Mouse (Mus musculus): Measurements from ENCODE around the gene Ctf1. TPM values are rescaled to one million over a fixed set of nuclear protein-coding genes. Genes with fewer than 3 reads are reported as not detected.
A peak's percentile ranks its signal among the peaks of the same experiment; 100 is the strongest.
"Not testable (repeated sequence)": the region's sequence is repeated elsewhere in the genome, so short reads cannot be mapped to it uniquely, and the experiment has no call there.

Gene Ctf1
- polyA plus RNA-seq, 1 experiment from 2014 or later: 14.0 TPM

DNA sequence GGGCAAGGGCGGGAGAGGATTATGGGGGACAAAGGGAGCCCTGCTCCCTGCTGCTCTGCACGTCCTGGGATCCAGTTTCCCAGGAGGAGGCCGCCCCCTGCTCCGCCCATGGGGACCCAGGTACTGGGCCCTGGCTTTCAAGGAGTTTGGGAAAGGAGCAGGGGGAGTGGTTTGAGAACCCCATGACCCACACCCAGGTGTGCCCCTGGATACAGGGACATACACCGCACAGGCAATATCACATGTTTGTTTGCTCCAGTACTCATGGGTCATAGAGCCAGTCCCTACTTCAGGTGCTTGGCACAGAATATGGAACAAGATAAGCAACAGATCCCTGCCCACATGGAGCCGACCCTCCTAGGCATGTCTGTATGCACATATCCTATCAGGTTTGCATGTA is 13.4 kb downstream of the Ctf1 start:
- no peaks in the 10 kb centered on the region for H3K27me3 ChIP-seq (ENCODE audit: insufficient read depth, low read length)
- no peak overlapping the region for H3K27ac ChIP-seq (ENCODE audit: low read length)
- no peak overlapping the region for H3K4me3 ChIP-seq (ENCODE audit: low read length)
- no peaks in the 10 kb centered on the region for H3K36me3 ChIP-seq (ENCODE audit: insufficient read depth, low read length)
- H3K4me1 ChIP-seq (ENCODE audit: insufficient read depth, low read length): no peaks in the 10 kb centered on the region
- no peak for ATAC-seq (ENCODE audit: low FRiP score, low TSS enrichment)
- WGBS: 65% methylated on average over 6 of the region's 6 CpGs
- no peaks in the 10 kb centered on the region for H3K9me3 ChIP-seq (ENCODE audit: low read length)
- no peak overlapping the region for H3K9ac ChIP-seq (replicated peaks; ENCODE audit: low read length)
- no peak overlapping the region for H3K4me2 ChIP-seq (replicated peaks; ENCODE audit: low read depth, low read length)

DNA sequence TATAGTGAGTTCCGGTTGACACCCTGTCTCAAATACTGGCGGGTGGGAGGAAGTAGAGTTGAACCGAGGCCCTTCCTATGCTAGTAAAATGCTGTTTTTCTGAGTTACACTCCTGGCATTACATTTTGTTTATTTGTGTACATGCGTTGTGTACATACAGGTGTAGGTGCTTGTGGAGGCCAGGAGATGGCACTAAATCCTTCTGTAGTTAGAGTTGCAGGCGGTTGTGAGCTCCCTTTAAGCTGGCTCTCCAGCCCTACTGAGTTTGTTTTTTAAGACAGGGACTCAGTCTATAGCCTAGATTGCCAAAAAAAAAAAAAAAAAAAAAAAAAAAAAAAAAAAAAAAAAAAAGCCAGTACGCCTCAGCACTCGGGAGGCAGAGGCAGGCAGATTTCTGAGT is 15.4 kb downstream of the Ctf1 start:
- H3K27me3 ChIP-seq (ENCODE audit: insufficient read depth, low read length): no peaks in the 10 kb centered on the region
- 81% methylated on average over 7 of the region's 7 CpGs for WGBS

DNA sequence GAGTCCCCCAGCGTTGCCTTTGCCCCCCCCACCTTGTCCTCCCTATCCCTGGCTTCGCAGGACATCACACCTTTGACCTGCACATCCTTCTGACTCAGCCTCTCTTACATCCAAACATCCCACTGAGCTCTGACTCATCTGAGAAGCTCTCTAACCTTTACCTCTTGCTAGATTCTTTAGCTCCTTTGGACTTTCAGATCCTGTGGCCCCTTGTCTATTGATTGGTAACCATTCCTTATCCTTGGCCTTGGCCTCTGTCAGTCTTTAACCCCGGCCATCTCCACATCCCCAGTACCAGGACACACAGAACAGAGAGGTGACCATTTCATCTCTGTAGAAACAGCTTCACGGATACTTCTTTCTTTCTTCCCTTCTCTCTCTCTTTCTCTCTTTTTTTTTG is 17.6 kb downstream of the Ctf1 start:
- H3K9me3 ChIP-seq (ENCODE audit: low read length): no peaks in the 10 kb centered on the region
- no peak for ATAC-seq (ENCODE audit: low FRiP score, low TSS enrichment)
- no peaks in the 10 kb centered on the region for H3K4me1 ChIP-seq (ENCODE audit: insufficient read depth, low read length)
- no peaks in the 10 kb centered on the region for H3K36me3 ChIP-seq (ENCODE audit: insufficient read depth, low read length)
- H3K4me2 ChIP-seq (replicated peaks; ENCODE audit: low read depth, low read length): no peak overlapping the region
- H3K27ac ChIP-seq (ENCODE audit: low read length): no peak overlapping the region
- no peak overlapping the region for H3K4me3 ChIP-seq (ENCODE audit: low read length)
- no peaks in the 10 kb centered on the region for H3K27me3 ChIP-seq (ENCODE audit: insufficient read depth, low read length)
- WGBS: 59% methylated on average over 4 of the region's 4 CpGs
- H3K9ac ChIP-seq (replicated peaks; ENCODE audit: low read length): no peak overlapping the region

More for the DNA sequence above, 15.4 kb downstream of the Ctf1 start:
- ATAC-seq (ENCODE audit: low FRiP score, low TSS enrichment): no peak
- Histone ChIP-seq H3K4me1 (ENCODE audit: insufficient read depth, low read length) (no peaks in the 10 kb centered on the region), H3K9me3 (ENCODE audit: low read length) (no peaks in the 10 kb centered on the region), H3K36me3 (ENCODE audit: insufficient read depth, low read length) (no peaks in the 10 kb centered on the region), H3K9ac (replicated peaks; ENCODE audit: low read length) (no peak overlapping the region), H3K4me2 (replicated peaks; ENCODE audit: low read depth, low read length) (no peak overlapping the region), H3K27ac (ENCODE audit: low read length) (no peak overlapping the region), H3K4me3 (ENCODE audit: low read length) (no peak overlapping the region)

DNA sequence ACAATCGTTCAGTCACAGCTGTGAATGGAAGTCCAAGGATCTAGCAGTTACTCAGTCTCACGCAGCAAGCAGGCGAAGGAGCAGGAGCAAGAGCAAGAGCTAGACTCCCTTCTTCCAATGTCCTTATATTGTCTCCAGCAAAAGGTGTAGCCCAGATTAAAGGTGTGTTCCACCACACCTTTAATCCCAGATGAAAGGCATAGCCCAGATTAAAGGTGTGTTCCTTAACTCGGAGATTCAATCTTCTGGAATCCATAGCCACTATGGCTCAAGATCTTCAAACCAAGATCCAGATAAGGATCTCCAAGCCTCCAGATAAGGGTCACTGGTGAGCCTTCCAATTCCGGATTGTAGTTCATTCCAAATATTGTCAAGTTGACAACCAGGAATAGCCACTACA is 19.5 kb downstream of the Ctf1 start, which contains the start of gene Ctf2:
Gene Ctf2, minus strand, starts transcription at position 101 of the 400 bp plus-strand sequence.
- not testable (repeated sequence) for H3K27ac ChIP-seq (ENCODE audit: low read length); H3K9ac ChIP-seq (replicated peaks; ENCODE audit: low read length); H3K27me3 ChIP-seq (ENCODE audit: insufficient read depth, low read length); H3K9me3 ChIP-seq (ENCODE audit: low read length); H3K4me1 ChIP-seq (ENCODE audit: insufficient read depth, low read length); ATAC-seq (ENCODE audit: low FRiP score, low TSS enrichment); H3K4me3 ChIP-seq (ENCODE audit: low read length); H3K36me3 ChIP-seq (ENCODE audit: insufficient read depth, low read length); H3K4me2 ChIP-seq (replicated peaks; ENCODE audit: low read depth, low read length)
- no CpG with 5 or more reads among the region's 5 CpGs for WGBS

DNA sequence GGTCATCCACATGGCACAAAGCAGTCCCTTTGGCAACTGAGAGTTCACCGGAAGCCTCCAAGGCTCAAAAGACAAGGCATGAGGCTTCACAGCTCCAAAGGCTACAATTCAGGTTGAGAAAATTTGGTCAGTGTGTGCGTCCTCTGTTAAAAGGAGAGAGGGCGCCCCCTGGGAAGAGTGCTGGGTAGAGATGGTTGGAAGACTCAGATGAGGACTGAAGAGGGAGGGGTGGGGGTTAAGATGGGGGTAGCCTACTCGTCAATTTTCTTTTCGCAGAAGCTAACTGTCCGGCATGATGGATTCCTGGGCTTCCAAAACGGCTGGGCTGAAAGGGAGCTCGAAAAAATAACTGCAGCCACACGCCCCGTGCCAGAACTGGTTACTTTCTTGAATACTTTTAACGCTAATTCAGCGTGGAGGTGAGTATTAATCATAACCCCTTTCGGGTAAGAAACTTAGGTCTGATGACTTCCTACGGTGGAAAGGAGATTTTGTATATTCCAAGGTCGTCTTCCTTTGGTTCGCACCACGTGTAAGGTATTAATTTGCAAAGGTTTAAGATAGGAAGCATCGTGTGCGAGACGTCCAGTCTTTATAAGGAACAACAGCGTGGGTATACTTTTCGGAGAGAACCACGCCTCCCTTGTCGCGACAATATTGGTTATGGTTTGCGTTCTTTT is 32.0 kb downstream of the Ctf1 start, which contains the start of gene Fbxl19:
Gene Fbxl19, plus strand, starts transcription at position 178 of the 680 bp plus-strand sequence.
- peaks cover 14% of the 10 kb centered on the region for H3K4me1 ChIP-seq (ENCODE audit: insufficient read depth, low read length)
- H3K27me3 ChIP-seq (ENCODE audit: insufficient read depth, low read length): no peaks in the 10 kb centered on the region
- WGBS: under 1% methylated on average over 26 of the region's 26 CpGs
- ATAC-seq (ENCODE audit: low FRiP score, low TSS enrichment): no peak
- peak within 1 kb of the TSS; percentile 76 for H3K4me2 ChIP-seq (replicated peaks; ENCODE audit: low read depth, low read length)
- H3K4me3 ChIP-seq (ENCODE audit: low read length): peak within 1 kb of the TSS; percentile 84
- no peaks in the 10 kb centered on the region for H3K9me3 ChIP-seq (ENCODE audit: low read length)
- peak within 1 kb of the TSS; percentile 93 for H3K27ac ChIP-seq (ENCODE audit: low read length)
- peak within 1 kb of the TSS; percentile 87 for H3K9ac ChIP-seq (replicated peaks; ENCODE audit: low read length)
- peaks cover 15% of the 10 kb centered on the region for H3K36me3 ChIP-seq (ENCODE audit: insufficient read depth, low read length)

DNA sequence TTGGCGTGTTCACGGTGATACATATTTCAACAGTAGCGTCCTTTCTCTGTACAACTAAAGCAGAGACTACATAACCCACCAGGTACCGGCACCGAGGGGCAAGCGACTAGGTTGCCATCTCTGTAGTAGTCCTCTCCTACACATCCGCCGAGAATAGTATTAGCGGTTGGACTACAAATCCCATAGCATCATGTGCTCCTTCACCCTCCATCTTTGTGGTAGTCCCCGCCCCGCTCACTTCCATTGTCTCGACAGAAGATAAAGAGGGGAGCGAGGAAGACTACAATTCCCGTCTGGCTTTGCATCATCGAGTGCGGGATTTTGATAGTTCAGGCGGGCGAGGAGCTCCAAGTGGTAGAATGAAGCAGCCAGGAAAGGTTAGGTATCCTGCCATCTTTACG is 32.7 kb downstream of the Ctf1 start:
- H3K27me3 ChIP-seq (ENCODE audit: insufficient read depth, low read length): no peaks in the 10 kb centered on the region
- no peaks in the 10 kb centered on the region for H3K9me3 ChIP-seq (ENCODE audit: low read length)
- H3K4me3 ChIP-seq (ENCODE audit: low read length): peak overlapping the region; percentile 84
- H3K36me3 ChIP-seq (ENCODE audit: insufficient read depth, low read length): peaks cover 23% of the 10 kb centered on the region
- peak; percentile 86 for ATAC-seq (ENCODE audit: low FRiP score, low TSS enrichment)
- H3K9ac ChIP-seq (replicated peaks; ENCODE audit: low read length): peak overlapping the region; percentile 87
- peak overlapping the region; percentile 76 for H3K4me2 ChIP-seq (replicated peaks; ENCODE audit: low read depth, low read length)
- peak overlapping the region; percentile 93 for H3K27ac ChIP-seq (ENCODE audit: low read length)
- peaks cover 14% of the 10 kb centered on the region for H3K4me1 ChIP-seq (ENCODE audit: insufficient read depth, low read length)
- WGBS: 0% methylated on average over 19 of the region's 19 CpGs

DNA sequence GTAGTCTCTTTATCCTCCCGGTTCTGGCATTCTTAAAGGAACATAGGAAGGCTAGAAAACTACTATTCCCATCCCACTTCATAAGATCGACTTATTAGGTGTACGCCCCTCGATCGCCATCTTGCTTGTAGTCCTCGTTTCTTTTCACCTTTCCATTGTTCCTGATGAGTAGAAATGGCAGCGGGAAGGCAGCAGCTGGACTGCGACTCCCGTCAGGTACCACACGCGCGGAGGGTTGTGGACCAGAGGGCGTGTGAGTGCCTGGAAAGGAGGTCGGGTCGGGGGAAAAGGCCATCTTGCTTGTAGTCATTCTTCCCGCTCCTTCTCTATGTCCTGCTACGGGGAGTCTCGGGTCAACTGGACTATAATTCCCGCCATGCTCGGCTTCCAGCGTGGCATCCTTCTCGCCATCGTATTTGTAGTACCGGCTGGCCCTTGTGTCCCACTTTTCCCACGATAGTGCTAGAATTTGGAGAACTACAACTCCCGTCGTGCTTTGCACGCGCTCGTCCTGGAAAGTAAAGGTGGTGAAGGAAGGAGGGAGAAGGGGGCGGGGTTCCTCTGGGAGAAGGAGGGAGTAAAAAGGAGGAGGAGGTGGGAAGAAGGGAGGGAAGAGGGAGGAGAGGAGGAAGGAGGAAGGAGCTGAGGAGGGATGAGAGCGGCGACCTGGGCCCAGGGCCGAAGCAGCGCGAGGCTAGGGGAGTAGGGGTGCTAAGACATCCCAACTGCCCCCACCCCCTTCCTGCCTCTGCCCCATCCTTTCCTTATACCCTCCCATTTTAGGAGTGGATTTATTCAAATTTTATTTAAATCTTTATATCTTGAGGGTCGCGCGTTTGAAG is 33.3 kb downstream of the Ctf1 start:
- WGBS: 0% methylated on average over 37 of the region's 39 CpGs
- ATAC-seq (ENCODE audit: low FRiP score, low TSS enrichment): peak; percentile 92

DNA sequence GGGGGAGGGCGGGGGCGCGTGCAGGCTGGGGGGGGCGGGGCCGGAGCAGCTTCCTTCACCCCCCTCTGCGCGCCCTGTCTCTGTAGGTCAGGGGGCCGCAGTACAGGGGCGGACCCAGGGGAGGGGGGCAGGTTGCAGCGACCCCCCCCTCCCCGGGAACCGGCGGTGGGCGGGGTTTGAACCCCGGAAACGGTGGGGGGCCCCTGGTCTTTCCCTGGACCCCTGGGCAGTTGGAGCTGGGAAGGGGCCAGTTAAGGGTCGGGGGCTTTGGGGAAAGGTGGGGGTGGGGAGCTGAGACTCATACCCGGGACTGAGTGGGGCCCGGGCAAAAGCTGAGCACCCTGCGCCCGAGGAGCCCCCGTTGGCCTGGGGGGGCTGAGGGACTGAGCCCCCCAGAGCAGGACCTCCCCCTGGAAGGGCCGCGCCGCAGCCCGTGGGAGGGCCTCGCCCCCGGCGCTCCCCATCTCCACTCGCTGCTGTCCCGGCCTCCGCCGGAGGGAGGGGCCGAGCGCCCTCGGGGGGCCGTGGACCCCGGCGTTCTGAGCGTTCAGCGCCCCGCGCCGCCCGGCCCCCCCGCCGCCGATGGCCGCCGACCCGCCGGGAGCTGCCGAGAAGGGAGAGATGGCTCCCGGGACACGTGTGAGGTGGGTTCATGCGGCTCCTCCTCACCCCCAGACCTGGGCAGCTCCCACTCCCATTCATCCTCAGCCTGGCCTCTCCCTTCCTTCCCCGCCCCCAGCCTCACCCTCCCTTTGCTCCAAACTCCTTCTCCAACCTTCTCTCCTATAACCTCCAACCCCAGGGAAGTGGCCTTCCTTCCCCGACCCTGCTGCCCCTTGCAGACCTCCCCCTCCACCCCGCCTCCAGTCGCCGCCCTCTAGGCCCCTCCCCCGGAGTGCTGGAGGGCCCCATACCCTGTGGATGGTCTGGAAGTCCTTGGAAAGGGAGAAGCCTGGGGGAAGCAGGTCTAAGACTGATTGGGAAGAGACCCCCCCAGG is 34.3 kb downstream of the Ctf1 start:
- peak overlapping the region; percentile 84 for H3K4me3 ChIP-seq (ENCODE audit: low read length)
- H3K27ac ChIP-seq (ENCODE audit: low read length): peak overlapping the region; percentile 93
- H3K36me3 ChIP-seq (ENCODE audit: insufficient read depth, low read length): peaks cover 38% of the 10 kb centered on the region
- H3K27me3 ChIP-seq (ENCODE audit: insufficient read depth, low read length): no peaks in the 10 kb centered on the region
- H3K9me3 ChIP-seq (ENCODE audit: low read length): no peaks in the 10 kb centered on the region
- peak; percentile 13 for ATAC-seq (ENCODE audit: low FRiP score, low TSS enrichment)
- peaks cover 14% of the 10 kb centered on the region for H3K4me1 ChIP-seq (ENCODE audit: insufficient read depth, low read length)
- WGBS: under 1% methylated on average over 26 of the region's 62 CpGs
- peak overlapping the region; percentile 76 for H3K4me2 ChIP-seq (replicated peaks; ENCODE audit: low read depth, low read length)
- H3K9ac ChIP-seq (replicated peaks; ENCODE audit: low read length): peak overlapping the region; percentile 87

More for the DNA sequence above, 33.3 kb downstream of the Ctf1 start:
- Histone ChIP-seq H3K4me3 (ENCODE audit: low read length) (peak overlapping the region; percentile 84), H3K9me3 (ENCODE audit: low read length) (no peaks in the 10 kb centered on the region), H3K36me3 (ENCODE audit: insufficient read depth, low read length) (peaks cover 29% of the 10 kb centered on the region), H3K4me2 (replicated peaks; ENCODE audit: low read depth, low read length) (peak overlapping the region; percentile 76), H3K27me3 (ENCODE audit: insufficient read depth, low read length) (no peaks in the 10 kb centered on the region), H3K4me1 (ENCODE audit: insufficient read depth, low read length) (peaks cover 14% of the 10 kb centered on the region), H3K9ac (replicated peaks; ENCODE audit: low read length) (peak overlapping the region; percentile 87), H3K27ac (ENCODE audit: low read length) (peak overlapping the region; percentile 93)

DNA sequence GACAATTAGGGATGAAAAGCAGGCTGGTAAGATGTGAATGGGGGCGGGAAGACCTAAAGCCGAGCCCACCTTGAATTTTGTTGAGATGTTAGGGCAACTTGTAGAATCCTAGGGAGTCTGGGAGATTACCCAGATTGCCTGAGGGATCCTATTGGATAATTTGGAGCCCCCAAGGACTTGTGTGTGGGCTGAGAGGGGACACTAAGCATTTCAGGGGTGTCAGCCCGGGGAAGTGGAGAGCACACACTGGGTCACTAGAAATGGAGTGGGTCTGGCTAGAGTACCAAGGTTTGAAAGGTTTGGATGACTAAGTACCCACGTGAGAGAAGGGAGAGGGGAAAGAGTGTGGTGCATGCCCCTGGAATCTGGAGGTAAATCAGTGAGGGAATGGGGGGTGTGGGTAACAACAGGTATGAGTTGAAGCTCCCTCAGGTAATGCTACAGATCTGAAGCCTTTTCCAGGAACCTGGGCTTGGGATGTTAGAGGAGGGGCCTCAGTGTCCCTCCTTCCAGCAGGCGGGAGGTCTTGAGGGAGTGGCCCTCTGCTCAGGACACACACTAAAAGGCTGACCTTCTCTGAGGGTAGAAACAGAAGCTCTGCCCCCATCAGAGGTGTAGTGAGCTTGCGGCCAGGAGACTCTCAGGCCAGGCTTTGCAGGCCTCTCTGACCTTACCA is 35.2 kb downstream of the Ctf1 start:
- no peak for ATAC-seq (ENCODE audit: low FRiP score, low TSS enrichment)
- peak overlapping the region; percentile 87 for H3K9ac ChIP-seq (replicated peaks; ENCODE audit: low read length)
- H3K4me2 ChIP-seq (replicated peaks; ENCODE audit: low read depth, low read length): peak overlapping the region; percentile 76
- H3K27ac ChIP-seq (ENCODE audit: low read length): peak overlapping the region; percentile 93
- 24% methylated on average over 6 of the region's 6 CpGs for WGBS
- peak overlapping the region; percentile 84 for H3K4me3 ChIP-seq (ENCODE audit: low read length)
- peaks cover 14% of the 10 kb centered on the region for H3K4me1 ChIP-seq (ENCODE audit: insufficient read depth, low read length)
- peaks cover 47% of the 10 kb centered on the region for H3K36me3 ChIP-seq (ENCODE audit: insufficient read depth, low read length)
- no peaks in the 10 kb centered on the region for H3K27me3 ChIP-seq (ENCODE audit: insufficient read depth, low read length)
- no peaks in the 10 kb centered on the region for H3K9me3 ChIP-seq (ENCODE audit: low read length)

Data from kidney, embryonic 16.5 days (tissue).